Mouse (Mus musculus) liver, embryonic 14.5 days (tissue): ENCODE measurements around the gene Phf13. TPM values are rescaled to one million over a fixed set of nuclear protein-coding genes. Genes with fewer than 3 reads are reported as not detected.
A peak's percentile ranks its signal among the peaks of the same experiment; 100 is the strongest.

ENCODE experiments used
- ATAC-seq: fragments of 200-750 bp; cut with Nextera tagmentation; 2 replicates; pipeline ENCODE4 v1.8.0; 2017; ENCODE audit warnings: moderate number of reproducible peaks, mild to moderate bottlenecking, moderate library complexity; ENCODE audit not compliant: insufficient read depth
- DNase-seq, 3 experiments: peaks; one replicate each; pipeline ENCODE4 v3.0.0-alpha.2; 2012 to 2013; ENCODE audit warnings: low read depth in 3 of 3, low spot score in 3 of 3
- H3K27ac ChIP-seq: fragments of 300-500 bp; sonication (generic); 2 replicates; pipeline ENCODE4 v1.5.1; 2014; ENCODE audit warnings: moderate library complexity, mild to moderate bottlenecking, control low read depth, inconsistent platforms
- H3K27me3 ChIP-seq: fragments of 300-500 bp; sonication (generic); 2 replicates; pipeline ENCODE4 v1.6.1; 2014; ENCODE audit warnings: mild to moderate bottlenecking, low read length, moderate library complexity; ENCODE audit not compliant: control insufficient read depth, insufficient read depth
- H3K36me3 ChIP-seq: fragments of 300-500 bp; sonication (generic); replicated peaks from 2 replicates; pipeline ENCODE4 v1.6.1; 2014; ENCODE audit warnings: low read depth; ENCODE audit not compliant: control insufficient read depth, insufficient read depth
- H3K4me1 ChIP-seq, 2 experiments: fragments of 200-500 bp in 1 of 2; fragments of 300-500 bp in 1 of 2; sonication (generic) in 1 of 2; replicated peaks; 2 replicates each; pipeline ENCODE4 v1.6.1; 2012 to 2014; ENCODE audit warnings: antibody characterized with exemption in 1 of 2, inconsistent platforms in 1 of 2, low read length in 1 of 2; ENCODE audit not compliant: control insufficient read depth in 2 of 2, insufficient read depth in 2 of 2
- H3K4me2 ChIP-seq: fragments of 300-500 bp; sonication (generic); 2 replicates; pipeline ENCODE4 v1.6.1; 2014; ENCODE audit warnings: low read depth, mild to moderate bottlenecking, control low read depth, moderate library complexity
- H3K4me3 ChIP-seq, 2 experiments: fragments of 200-500 bp in 1 of 2; fragments of 300-500 bp in 1 of 2; sonication (generic) in 1 of 2; 2 replicates each; pipeline ENCODE4 v1.5.1; 2012 to 2014; ENCODE audit warnings: low read depth in 2 of 2, low read length in 2 of 2, mild to moderate bottlenecking in 2 of 2, control low read depth in 1 of 2, inconsistent platforms in 1 of 2, moderate library complexity in 1 of 2; ENCODE audit not compliant: insufficient read depth in 1 of 2
- H3K9ac ChIP-seq: fragments of 300-500 bp; sonication (generic); replicated peaks from 2 replicates; pipeline ENCODE4 v1.6.1; 2014; ENCODE audit warnings: mild to moderate bottlenecking, control low read depth, moderate library complexity
- H3K9me3 ChIP-seq: fragments of 300-500 bp; sonication (generic); 2 replicates; pipeline ENCODE4 v1.6.1; 2016; ENCODE audit warnings: low read length, mixed read lengths; ENCODE audit not compliant: control insufficient read depth
- CTCF ChIP-seq: IDR thresholded peaks from 2 replicates; pipeline ENCODE4 v1.5.1; 2016; ENCODE audit warnings: antibody characterized with exemption, low read depth, control low read depth
- EP300 ChIP-seq: IDR thresholded peaks from 2 replicates; pipeline ENCODE4 v1.6.1; 2016; ENCODE audit warnings: antibody characterized with exemption, low read depth
- WGBS: fragments of 180-500 bp; shearing (Covaris S2); extraction: QIAGEN DNeasy Blood & Tissue Kit; methylation state at CpG from one replicate; pipeline ENCODE4 v1.1.7; 2014; ENCODE audit not compliant: insufficient replicate concordance; 5-methylcytosine and 5-hydroxymethylcytosine counted together
- polyA plus RNA-seq, 2 experiments: library from polyadenylated mRNA; depleted of rRNA in 1 of 2; stranded (reverse) in 1 of 2; unstranded in 1 of 2; fragments of >200 nt; fragmentation: Nextera tagmentation in 1 of 2; extraction: Ambion mirVana in 1 of 2; gene quantifications; 2 replicates each; pipeline versions ENCODE4 v1.2.1 to v1.2.3; 2012 to 2014

The Phf13 gene
- polyA plus RNA-seq, 2 experiments, result 2.9 to 3.7 TPM

- ATAC-seq, result no peak
- WGBS, result 72% methylated on average over 12 of the region's 12 CpGs
- Histone ChIP-seq H3K9ac (no peak overlapping the region), H3K9me3 (no peaks in the 10 kb centered on the region), H3K27ac (no peak overlapping the region), H3K27me3 (peaks cover under 1% of the 10 kb centered on the region; the same call in 1 of the 2 replicates), H3K36me3 (peaks cover 5% of the 10 kb centered on the region; the same call in 1 of the 2 replicates), H3K4me2 (no peak overlapping the region), H3K4me1 (peaks cover 20 to 21% of the 10 kb centered on the region in 2 experiments), H3K4me3 (no peak overlapping the region)
- no peak for TF ChIP-seq EP300
- TF ChIP-seq CTCF, result no peak
- DNase-seq, result no peak
Observed at GRCm38 (mm10) chr4:152013036-152013813, 17.2 kb upstream of the Phf13 start.

DNA sequence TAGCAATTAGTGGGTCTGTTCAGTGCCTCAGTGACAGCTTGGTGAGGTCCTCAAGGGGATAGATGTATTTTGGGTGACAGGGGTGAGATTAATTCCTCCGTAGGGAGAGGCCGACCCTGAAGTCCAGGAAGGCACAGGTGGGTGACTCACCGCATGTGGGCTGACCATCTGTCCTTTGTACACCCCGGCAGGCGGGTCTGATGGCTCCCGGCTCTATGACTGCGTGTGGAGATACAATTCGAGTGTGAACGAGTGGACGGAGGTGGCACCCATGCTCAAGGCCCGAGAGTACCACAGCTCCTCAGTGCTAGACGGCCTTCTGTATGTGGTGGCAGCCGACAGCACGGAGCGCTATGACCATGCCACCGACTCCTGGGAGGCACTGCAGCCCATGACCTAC lies 16.1 kb upstream of the Phf13 start:
- DNase-seq, result no peak
- ATAC-seq, result no peak
- Histone ChIP-seq H3K27ac (no peak overlapping the region), H3K4me2 (no peak overlapping the region), H3K9ac (no peak overlapping the region), H3K4me1 (peaks cover 27 to 28% of the 10 kb centered on the region in 2 experiments), H3K27me3 (peaks cover 11% of the 10 kb centered on the region), H3K4me3 (no peak overlapping the region), H3K36me3 (peaks cover 5% of the 10 kb centered on the region; the same call in 1 of the 2 replicates), H3K9me3 (no peaks in the 10 kb centered on the region)
- no peak for TF ChIP-seq CTCF
- TF ChIP-seq EP300, result no peak
- 86% methylated on average over 16 of the region's 16 CpGs for WGBS

GRCm38 (mm10) chr4:152011171-152011760 lies 15.2 kb upstream of the Phf13 start:
- DNase-seq, result no peak
- H3K9me3 ChIP-seq, result no peaks in the 10 kb centered on the region
- peaks cover 27 to 28% of the 10 kb centered on the region in 2 experiments for H3K4me1 ChIP-seq
- H3K27ac ChIP-seq, result peak overlapping the region; percentile 85
- WGBS, result 49% methylated on average over 8 of the region's 8 CpGs
- H3K27me3 ChIP-seq, result peaks cover 15% of the 10 kb centered on the region
- peak overlapping the region; percentile 59 to 92 for H3K4me3 ChIP-seq
- no peak for ATAC-seq
- 0 out of 2 replicates have a peak, but pooled peaks have one; percentile 20 for TF ChIP-seq EP300
- TF ChIP-seq CTCF, result no peak
- H3K4me2 ChIP-seq, result peak overlapping the region; percentile 100
- peaks cover 5% of the 10 kb centered on the region; the same call in 1 of the 2 replicates for H3K36me3 ChIP-seq
- peak overlapping the region; percentile 61 for H3K9ac ChIP-seq

GRCm38 (mm10) chr4:152010707-152011134 lies 14.7 kb upstream of the Phf13 start:
- Histone ChIP-seq H3K36me3 (peaks cover 5% of the 10 kb centered on the region; the same call in 1 of the 2 replicates), H3K4me1 (peaks cover 27 to 28% of the 10 kb centered on the region in 2 experiments), H3K27ac (peak overlapping the region; percentile 85), H3K9ac (peak overlapping the region; percentile 61), H3K27me3 (peaks cover 15% of the 10 kb centered on the region), H3K4me2 (peak overlapping the region; percentile 100), H3K4me3 (peak overlapping the region; percentile 59 to 92), H3K9me3 (no peaks in the 10 kb centered on the region)
- 6% methylated on average over 13 of the region's 13 CpGs for WGBS
- TF ChIP-seq EP300, result no peak
- no peak for TF ChIP-seq CTCF
- ATAC-seq, result peak; percentile 33
- DNase-seq, result peak in 1 of 3 experiments; percentile 78
